Mouse (Mus musculus): ENCODE results near the gene Meis2.

Meis2 gene

DNA sequence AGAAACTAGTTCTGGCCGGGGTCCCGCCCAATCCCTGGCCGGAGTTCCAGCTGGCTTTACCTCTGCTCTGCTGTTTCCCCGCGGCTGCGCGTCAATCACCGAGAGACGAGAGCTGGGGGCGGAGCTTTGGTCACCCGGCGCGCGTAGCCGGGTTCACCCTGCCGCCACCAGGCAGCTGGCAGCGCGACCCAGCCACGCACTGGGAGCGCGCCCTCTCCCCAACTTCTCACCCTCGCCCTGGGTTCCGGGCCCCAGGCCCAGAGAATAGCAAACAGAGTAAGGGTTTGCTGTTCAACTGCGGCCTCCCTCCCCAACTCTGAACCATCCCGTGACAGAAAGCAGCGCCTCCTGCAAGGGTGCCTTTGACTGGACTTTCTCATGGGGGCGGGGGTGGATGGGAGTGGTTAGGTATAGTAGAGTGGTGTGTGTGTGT, 1.4 kb upstream of the Meis2 start:
- DNase-seq, result peak; percentile 92

GRCm38 (mm10) chr2:116066057-116066941, 660 bp upstream of the Meis2 start:
- peak; percentile 68 for DNase-seq

- peak; percentile 52 for DNase-seq
Measured at GRCm38 (mm10) chr2:116065057-116065456, 582 bp downstream of the Meis2 start.

DNA sequence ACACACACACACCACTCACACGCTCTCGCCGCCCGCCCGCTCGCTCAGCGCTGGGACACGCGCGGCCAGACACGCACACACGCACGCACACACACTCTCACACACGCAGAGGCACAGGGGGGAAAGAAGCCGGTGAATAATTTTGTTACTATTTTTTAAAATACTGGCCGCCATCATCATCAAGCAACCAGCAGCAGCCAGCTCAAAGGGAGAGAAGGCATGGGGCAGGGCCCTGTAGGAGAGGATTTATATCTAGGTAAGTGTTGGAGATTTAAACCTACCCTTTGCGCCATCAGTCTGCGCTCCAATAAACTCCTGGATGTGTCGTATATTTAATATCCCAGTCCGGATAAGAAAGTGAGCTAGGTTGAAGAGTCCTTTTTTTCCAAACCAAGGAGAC, 1.1 kb downstream of the Meis2 start:
- peak; percentile 29 for DNase-seq

- no peak for DNase-seq
Measured at GRCm38 (mm10) chr2:116063819-116064293, 1.8 kb downstream of the Meis2 start.

DNA sequence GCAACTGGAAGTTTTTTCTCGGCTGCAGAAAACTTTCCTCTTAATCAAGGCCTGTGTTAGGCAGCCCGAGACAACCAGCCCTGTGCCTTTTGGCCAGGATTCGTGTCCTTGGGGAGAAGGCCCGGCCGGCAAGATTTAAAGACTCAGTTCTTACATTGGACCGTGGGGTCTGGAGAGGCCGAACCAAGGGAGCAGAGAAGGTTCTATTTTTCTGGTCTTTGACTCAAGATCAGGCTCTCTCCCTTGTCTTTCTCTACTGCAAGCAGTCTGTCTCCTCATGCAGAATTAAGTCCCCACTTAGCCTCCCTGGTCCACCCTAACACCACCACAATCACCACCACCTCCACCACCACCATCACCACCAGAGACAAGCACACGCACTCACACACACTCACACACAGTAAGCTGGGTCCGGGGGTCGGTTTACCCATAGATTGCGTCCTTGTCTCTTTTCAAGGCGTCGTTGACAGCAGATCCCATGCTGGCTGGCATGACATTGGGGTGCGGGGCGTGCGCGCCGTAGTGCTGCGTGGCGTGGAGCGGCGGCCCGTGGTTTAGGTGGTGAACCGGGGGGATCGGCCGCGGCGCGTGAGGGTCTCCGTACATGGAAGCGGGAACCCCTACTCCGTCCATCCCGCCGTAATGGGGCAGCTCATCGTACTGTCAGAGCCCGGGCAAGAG, 2.7 kb downstream of the Meis2 start:
- peak; percentile 20 for DNase-seq

DNA sequence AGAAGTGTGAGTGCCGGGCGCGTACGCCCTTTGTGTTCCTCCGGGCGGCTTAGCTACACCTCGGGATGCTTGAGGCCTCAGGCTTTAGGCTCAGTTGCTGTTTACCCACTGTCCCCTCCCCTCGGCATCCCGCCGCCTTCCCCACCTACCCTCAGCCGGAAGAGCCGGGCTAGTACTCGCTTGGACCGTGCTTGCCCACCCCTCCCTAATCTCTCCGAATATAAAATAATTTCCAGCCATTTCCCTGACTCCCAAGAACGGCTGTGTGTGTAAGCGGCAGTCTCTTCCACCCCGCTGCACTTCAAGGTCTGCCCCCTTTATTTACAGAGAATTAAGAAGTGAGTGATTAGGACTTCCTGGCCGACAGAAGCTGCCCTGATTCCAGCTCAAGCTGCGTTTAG, 3.4 kb downstream of the Meis2 start:
- peak; percentile 46 for DNase-seq

DNA sequence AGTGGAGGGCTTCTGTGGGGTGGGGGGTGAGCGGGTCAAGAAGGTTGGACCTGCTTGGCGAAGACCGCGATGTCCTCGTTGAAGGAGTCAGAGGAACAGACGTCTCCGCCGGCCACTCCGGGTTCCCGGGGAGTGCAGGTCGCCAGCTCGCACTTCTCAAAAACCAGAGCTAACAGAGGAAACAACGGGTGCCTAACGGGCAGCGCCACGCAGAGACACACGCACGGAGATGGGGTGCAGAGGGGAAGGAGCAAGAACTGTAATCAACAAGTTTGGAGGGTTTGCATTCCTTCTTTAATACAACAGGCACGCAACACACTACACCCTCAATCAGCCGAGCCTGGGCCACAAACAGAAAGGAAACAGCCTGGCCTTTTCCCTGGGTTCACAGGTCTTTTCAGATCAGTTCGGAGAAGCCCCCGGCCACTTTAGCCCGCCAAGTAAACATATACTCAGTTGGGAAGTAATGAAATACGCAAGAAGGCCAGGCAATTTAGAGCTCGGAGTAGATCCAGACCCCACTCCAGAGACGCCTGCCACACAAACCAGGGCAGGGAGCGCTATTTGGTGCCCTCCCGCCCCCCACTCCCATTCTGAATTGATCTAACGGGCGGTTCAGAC, 4.1 kb downstream of the Meis2 start:
- peak; percentile 53 for DNase-seq

DNA sequence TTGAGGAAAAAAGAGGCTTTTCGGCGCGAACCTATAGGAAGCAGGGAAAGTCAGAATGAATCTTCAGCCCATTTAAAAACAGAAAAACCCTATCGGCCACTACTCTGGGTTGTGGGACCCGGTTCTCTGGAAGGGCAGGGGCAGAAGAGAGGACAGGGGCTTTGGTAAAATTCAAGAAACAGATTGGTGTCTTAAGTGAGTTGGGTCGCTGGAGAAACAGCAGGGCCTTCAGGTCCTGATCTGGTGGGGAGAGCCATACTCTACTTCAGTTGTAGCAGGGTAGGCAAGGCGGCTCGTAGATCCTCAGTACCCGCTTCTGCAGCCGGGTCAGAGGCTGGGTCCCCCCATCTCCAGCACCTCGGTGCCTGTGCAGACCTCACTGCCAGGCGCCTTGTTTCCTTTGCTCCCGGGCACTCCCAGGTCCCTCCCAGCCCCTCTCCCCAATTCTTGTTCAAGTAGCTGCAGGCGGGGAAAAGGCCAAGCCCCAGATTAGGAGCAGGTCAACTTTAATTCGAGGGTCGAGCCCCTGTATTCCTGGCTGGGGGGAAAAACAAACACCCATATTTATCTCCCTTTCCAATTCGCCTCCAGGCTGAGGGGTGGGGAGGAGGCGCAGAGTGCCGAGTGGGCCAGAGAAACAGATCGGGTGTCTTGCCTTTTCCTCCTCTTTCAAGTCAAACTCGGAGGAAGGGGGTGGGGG, 4.8 kb downstream of the Meis2 start:
- DNase-seq, result no peak

DNA sequence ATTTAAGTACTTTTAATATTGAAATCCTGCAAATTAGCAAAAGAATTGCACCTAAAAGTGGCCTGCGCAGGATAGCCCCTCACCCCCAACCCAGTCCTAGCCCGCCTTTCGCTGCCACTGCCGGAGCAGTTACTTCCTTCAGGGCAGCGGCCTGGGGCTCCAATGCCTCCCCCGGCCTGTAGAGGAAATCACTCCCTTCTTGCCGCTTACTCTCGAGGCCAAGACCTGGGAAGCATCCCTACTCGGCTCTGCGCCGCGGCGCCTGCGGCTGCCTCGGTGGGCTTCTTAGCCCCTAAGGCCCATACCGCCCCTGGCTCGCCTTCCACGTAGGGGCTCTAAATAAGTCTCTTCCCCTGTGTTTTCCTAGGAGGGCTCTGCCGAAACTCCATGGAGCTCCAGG, 5.4 kb downstream of the Meis2 start:
- peak; percentile 55 for DNase-seq

- no peak for DNase-seq
Measured at GRCm38 (mm10) chr2:116059661-116060060, 6.0 kb downstream of the Meis2 start.

- DNase-seq, result no peak
Measured at GRCm38 (mm10) chr2:116059066-116059465, 6.6 kb downstream of the Meis2 start.

DNA sequence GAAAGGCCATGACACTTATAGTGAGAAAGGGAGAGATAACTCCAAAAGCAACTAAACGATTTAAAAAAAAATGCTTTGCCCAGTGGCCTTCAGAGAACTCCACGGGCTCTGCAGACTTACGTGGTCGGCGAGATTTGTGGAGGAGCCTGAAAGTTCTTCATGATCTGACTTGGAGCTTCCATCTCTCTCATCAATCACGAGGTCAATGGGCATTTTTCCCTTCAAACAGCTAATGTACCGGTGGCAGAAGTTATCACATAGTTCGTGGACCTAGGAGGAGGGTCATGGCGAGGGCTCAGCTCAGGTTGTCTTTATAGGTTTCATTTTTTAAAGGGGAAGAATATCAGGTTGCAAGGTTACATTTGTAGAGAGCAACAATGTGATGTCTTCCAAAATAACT, 7.1 kb downstream of the Meis2 start:
- peak; percentile 6 for DNase-seq

GRCm38 (mm10) chr2:116056826-116057225, 8.8 kb downstream of the Meis2 start:
- DNase-seq, result peak; percentile 3

DNA sequence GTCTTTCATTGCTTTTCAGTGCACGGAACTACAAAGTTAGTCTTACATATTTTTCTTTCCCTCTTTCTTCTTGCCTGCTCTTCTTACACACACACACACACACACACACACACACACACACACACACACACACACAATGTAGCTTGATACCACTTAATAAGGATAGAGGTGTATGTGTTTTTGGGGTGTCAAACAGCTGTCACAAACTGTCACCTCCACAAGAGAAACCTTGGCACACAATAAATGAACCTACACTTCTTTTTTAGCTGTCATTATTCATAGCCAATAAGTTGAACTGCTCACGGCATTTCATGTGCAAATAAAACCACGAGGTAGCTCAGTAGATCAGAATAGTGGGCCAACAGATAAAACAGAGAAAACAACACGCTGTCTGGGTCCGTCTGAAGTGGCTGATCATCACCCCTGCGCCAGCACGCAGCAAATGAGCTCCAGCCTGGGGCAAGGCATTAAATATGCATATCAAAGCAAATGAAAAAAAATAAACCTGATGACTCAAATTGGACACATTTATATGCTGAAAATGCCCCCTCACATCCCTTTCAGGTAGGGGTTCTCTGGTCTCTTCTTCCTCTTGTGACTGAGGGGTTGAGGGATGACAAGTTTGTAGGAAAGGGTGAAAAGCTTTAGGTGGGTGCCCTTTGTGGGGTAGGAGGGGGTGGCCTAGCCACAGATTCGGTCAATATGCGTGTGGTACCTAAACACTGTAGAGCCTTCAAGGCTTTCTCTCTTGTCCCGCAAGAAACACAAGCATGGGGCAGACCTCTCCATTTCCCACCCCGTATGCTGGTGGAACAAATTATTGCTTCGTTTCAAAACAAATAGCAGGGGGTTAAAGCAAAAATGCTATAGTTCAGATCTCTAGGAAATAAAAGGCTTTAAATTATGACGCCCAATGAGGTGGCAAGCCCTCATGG, 9.7 kb downstream of the Meis2 start:
- DNase-seq, result peak; percentile 7

GRCm38 (mm10) chr2:116053931-116054330, 11.7 kb downstream of the Meis2 start:
- DNase-seq, result no peak

DNA sequence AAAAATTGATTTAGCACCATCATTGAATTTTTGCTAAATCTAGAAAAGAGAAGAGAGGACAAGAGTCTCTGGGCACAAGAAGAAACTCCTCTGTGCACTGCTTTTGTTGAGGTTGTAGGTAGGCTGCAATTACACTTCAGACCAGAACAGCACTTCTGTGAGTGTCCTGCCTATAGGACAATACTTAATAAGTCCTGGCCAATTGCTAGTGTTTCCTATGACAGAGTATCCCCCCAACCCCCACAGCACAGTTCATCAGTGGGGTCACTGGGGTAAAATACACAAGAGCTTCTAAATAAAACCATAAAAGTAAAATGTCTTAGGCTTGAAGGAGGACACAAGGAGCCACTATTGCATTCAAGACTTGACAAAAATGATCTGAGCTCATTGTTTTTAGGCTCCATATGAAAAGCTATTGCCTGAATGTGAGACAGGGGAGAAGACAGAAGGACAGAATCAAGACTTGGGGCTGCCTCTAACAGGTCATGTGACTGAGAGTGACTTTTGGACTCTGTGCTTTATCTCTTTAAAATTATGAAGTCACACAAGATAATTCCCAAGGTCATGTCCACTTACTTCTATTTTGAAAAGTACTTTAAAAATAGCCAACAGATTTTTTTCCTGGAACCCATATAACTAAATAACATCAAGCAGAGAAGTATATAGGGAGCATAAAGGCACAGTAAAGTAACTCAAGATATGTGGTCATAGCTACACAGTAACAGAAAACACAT, 12.8 kb downstream of the Meis2 start:
- DNase-seq, result no peak

- DNase-seq, result no peak
Measured at GRCm38 (mm10) chr2:116051906-116052614, 13.6 kb downstream of the Meis2 start.

- peak; percentile 50 for DNase-seq
Measured at GRCm38 (mm10) chr2:116049710-116050109, 15.9 kb downstream of the Meis2 start.

DNA sequence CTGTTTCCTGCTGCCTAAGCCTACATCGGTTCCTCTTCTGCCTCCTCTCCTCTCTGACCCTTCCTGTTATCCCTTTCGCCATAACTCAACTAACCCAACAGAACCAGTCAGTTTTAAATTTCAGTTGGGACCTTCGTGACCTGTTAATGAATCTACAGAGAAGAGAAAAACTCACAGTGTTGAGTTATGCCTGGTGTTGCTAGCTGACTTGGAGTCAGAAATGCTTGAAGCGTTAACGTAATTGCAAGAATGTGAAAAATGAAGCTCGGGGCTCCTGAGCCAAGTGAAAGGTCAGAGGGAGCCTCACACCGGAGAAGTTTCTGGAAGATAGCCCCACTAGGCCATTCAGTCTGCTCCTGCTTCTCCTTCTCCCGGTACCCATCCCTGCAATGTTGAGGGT, 18.3 kb downstream of the Meis2 start:
- DNase-seq, result peak; percentile 40
